Mouse (Mus musculus): ENCODE measurements around the gene Efemp1.

DNA sequence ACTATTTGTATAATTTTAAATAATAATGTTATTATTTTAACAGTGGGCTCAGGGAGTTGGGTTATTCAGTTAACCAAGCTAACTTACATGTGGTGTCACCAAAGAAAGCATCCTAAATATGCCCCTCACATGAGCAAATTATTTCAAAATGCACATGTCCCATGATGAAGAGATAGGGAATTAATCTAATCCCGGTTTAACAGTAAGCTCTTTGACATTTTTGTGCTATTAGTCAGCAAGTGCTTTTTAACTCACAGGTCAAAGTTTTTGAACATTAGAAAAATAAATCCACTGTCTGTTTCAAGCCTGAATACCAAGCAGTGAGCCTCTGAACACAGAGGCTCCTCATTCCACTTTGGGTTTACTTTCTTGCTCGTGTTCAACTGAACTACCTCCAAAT, 26.1 kb upstream of the Efemp1 start:
- no peak for TF ChIP-seq GATA1 (IDR thresholded peaks at IDR 0.05; ENCODE audit: low read length)
- TF ChIP-seq TAL1 (IDR thresholded peaks at IDR 0.05; ENCODE audit: low read length), result no peak

Measured in erythroblast, embryonic 14.5 days (primary cell).